Mouse (Mus musculus) megakaryocyte, embryonic 14.5 days (primary cell): Measurements from ENCODE around the gene Gm21962. TPM values are rescaled to one million over a fixed set of nuclear protein-coding genes. Genes with fewer than 3 reads are reported as not detected.

Experiments used
- H3K27me3 ChIP-seq: replicated peaks from 2 replicates; pipeline ENCODE3; 2012; ENCODE audit warnings: inconsistent platforms
- H3K36me3 ChIP-seq: replicated peaks from 2 replicates; pipeline ENCODE3; 2012; ENCODE audit warnings: low read length, inconsistent platforms, mixed read lengths
- H3K4me1 ChIP-seq: 2 replicates; pipeline ENCODE4 v1.6.1; 2012; ENCODE audit warnings: inconsistent platforms
- H3K4me3 ChIP-seq: replicated peaks from 2 replicates; pipeline ENCODE3; 2012; ENCODE audit warnings: moderate library complexity, mild to moderate bottlenecking, inconsistent platforms
- H3K9me3 ChIP-seq: 2 replicates; pipeline ENCODE4 v1.6.1; 2012; ENCODE audit warnings: inconsistent platforms
- FLI1 ChIP-seq: IDR thresholded peaks from 2 replicates; pipeline ENCODE4 v1.6.1; 2012; ENCODE audit warnings: low read length, inconsistent platforms, mixed read lengths
- GATA1 ChIP-seq: IDR thresholded peaks from 3 replicates; pipeline ENCODE4 v1.6.1; 2012; ENCODE audit warnings: mixed read lengths, low read length, inconsistent platforms, borderline replicate concordance
- polyA plus RNA-seq: library from polyadenylated mRNA; stranded (reverse); fragments of >175 nt; gene quantifications from 2 replicates; pipeline ENCODE4 v1.2.3, GENCODE M21; 2012; ENCODE audit warnings: low replicate concordance; ENCODE audit not compliant: insufficient read depth

The Gm21962 gene
- polyA plus RNA-seq, 1 experiment = not detected

DNA sequence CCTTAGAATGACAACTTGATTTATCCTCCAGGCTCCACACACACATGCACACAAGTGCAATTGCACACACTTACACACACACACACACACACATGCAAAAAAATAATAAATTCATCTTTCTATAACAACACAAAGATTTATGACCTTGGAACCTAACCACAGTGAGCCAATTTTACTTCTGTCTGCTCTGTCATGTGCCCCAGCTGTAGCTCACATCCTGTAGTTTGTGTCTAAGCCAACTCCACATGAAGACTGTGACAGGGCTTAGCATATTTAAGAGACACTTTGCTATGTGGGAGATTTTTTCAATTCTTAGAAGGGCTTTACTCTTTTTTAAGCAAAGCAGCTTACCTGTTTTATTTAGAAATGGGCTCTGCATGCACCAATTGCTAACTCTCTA lies 20.2 kb downstream of the Gm21962 start:
- TF ChIP-seq FLI1 = no peak
- Histone ChIP-seq H3K9me3 (0 out of 2 replicates have a peak, but pooled peaks cover 4% of the 10 kb centered on the region), H3K27me3 (no peaks in the 10 kb centered on the region), H3K4me1 (no peaks in the 10 kb centered on the region), H3K4me3 (no peak overlapping the region), H3K36me3 (no peaks in the 10 kb centered on the region)

DNA sequence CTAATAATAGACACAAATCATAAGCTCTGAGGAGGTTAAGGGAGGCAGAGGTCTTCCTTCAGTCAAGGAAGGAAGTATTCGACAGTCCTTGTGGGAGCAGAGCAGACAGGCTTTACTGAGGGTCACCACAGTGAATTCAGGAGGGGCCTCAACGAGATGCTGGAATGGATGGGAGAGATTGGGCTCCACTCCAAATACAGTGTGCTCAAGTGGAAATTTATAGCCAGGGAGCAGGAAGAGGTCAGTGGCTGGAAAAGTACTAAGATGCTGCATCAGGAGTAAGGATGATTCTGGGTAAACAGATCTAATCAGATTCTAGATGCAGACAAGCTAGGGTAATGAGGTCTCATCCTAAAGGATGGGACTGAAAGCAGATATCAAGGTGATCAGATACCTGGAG lies 44.6 kb downstream of the Gm21962 start:
- H3K9me3 ChIP-seq = no peaks in the 10 kb centered on the region
- no peaks in the 10 kb centered on the region; the same call in 1 of the 2 replicates for H3K4me1 ChIP-seq
- TF ChIP-seq GATA1 = no peak
- no peak for TF ChIP-seq FLI1
- no peak overlapping the region for H3K4me3 ChIP-seq
- no peaks in the 10 kb centered on the region for H3K36me3 ChIP-seq
- H3K27me3 ChIP-seq = no peaks in the 10 kb centered on the region

DNA sequence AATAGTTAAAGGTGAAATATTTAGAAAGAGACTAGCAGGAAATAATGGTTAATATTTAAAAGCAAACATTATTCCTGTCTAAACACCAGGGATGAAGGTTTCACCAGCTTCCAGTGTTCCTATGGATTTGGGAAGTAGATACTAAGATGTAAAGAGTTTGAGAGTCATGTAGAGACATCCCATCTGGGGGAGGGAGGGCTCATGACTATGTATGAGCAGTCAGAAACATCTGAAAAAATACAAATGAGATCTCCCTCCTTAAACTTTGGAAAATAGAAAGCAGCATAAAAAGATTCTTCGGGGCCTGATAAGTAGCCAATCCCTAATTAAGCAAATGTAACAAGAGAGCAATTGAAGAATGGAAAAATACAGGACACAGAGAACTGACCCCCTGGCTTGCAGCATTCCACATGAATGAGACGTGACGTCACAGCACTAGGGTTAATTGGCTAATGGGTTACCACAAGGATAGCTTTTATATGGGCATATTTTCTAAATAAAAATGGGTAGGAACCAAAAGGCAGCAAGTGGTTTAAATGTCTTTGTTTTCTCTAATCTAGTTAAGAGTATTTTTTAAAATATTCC lies 45.3 kb downstream of the Gm21962 start:
- no peak for TF ChIP-seq FLI1
- no peaks in the 10 kb centered on the region for H3K36me3 ChIP-seq
- no peaks in the 10 kb centered on the region; the same call in 1 of the 2 replicates for H3K4me1 ChIP-seq
- H3K27me3 ChIP-seq = no peaks in the 10 kb centered on the region
- H3K9me3 ChIP-seq = no peaks in the 10 kb centered on the region
- H3K4me3 ChIP-seq = no peak overlapping the region

Other genes starting within 250 kb of the Gm21962 start
- gene Ddit4l, start 49.9 kb upstream of the Gm21962 start, polyA plus RNA-seq = not detected in 2 replicates
- 1,556 and 2,515 TPM in 2 replicates for gene H2afz, start 193.0 kb downstream of the Gm21962 start, polyA plus RNA-seq
- gene Dnajb14, start 196.2 kb downstream of the Gm21962 start, polyA plus RNA-seq = 0.76 and 2.5 TPM in 2 replicates
- 5.9 and 25.2 TPM in 2 replicates for gene Lamtor3, start 247.0 kb downstream of the Gm21962 start, polyA plus RNA-seq